Mouse (Mus musculus) left cerebral cortex, adult 18-20 months (tissue): ENCODE measurements around the gene Ddx10. TPM values are rescaled to one million over a fixed set of nuclear protein-coding genes. Genes with fewer than 3 reads are reported as not detected.
"Not testable (repeated sequence)": the region's sequence is repeated elsewhere in the genome, so short reads cannot be mapped to it uniquely, and the experiment has no call there.

Experiments used
- DNase-seq, 2 experiments: peaks; one replicate each; pipeline ENCODE4 v3.0.0; 2021 to 2022; ENCODE audit warnings: low spot score in 2 of 2, mixed read lengths in 1 of 2
- total RNA-seq, 2 experiments: library from RNA; stranded (reverse); gene quantifications; 2 replicates each; pipeline ENCODE4 v1.2.3; 2021

The Ddx10 gene
- total RNA-seq, 2 experiments from 2014 or later, result 20.8 to 22.7 TPM

DNA sequence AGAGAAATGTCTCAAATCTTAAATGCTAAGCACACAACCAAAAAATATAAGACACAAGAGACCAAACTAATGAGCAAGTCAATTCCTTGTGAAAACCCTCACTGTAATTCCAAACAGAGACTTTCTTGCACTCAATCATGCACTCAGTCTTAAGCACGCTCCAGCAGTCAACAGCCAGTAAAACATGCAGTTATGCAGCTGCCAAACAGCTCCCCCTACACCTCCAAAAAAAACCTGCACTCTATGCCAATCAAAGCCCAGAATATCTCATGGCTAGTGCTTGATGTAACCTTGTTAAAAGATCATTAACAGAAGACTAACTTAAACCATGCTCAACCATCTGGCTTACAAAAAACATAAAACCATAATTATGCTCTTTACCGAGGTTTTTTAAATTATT lies 74.6 kb downstream of the Ddx10 start:
- no peak for DNase-seq

GRCm38 (mm10) chr9:53144266-53144665 lies 103.6 kb downstream of the Ddx10 start:
- DNase-seq, result peak; percentile 48 to 51

GRCm38 (mm10) chr9:53143508-53143907 lies 104.3 kb downstream of the Ddx10 start:
- no peak for DNase-seq

DNA sequence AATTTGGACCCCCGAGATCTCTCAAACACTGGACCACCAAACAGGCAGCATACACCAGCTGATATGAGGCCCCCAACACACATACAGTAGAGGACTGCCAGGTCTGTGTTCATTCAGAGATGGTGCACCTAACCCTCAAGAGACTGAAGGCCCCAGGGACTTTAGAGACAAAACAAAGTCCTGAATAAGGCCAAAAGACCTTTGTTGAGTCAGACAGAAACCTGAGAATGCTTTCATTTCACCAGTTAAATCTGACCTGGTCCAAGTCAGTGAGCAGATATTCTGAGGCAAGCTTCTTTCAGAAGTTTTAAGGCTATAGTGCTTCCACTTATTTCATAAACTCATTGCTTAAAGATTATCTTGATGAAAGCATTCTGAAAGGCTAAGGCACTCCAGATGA lies 105.4 kb downstream of the Ddx10 start:
- DNase-seq, result not testable (repeated sequence)

- no peak for DNase-seq
Measured at GRCm38 (mm10) chr9:53140610-53141165, 107.2 kb downstream of the Ddx10 start.

GRCm38 (mm10) chr9:53132826-53133225 lies 115.0 kb downstream of the Ddx10 start:
- DNase-seq, result no peak

DNA sequence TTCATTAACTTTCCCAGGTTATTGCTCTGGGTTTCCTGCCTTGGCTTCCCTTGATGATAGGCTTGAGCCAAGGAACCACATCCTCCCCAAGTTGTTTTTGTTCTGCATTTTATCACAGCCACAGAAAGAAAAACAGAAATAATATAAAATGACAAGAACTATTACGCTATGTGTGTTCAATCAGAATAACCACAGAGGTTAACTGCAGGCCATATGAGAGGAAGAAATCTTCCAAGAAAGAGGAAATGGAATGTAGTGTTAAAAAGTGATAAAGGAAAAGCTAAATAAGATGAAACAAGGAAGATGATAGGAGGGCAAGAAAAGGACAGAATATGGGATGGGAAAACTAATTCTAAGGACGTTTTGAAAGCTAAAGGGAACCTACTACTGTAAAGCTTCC lies 117.4 kb downstream of the Ddx10 start:
- DNase-seq, result no peak

- no peak for DNase-seq
Measured at GRCm38 (mm10) chr9:53101103-53101502, 146.8 kb downstream of the Ddx10 start.

DNA sequence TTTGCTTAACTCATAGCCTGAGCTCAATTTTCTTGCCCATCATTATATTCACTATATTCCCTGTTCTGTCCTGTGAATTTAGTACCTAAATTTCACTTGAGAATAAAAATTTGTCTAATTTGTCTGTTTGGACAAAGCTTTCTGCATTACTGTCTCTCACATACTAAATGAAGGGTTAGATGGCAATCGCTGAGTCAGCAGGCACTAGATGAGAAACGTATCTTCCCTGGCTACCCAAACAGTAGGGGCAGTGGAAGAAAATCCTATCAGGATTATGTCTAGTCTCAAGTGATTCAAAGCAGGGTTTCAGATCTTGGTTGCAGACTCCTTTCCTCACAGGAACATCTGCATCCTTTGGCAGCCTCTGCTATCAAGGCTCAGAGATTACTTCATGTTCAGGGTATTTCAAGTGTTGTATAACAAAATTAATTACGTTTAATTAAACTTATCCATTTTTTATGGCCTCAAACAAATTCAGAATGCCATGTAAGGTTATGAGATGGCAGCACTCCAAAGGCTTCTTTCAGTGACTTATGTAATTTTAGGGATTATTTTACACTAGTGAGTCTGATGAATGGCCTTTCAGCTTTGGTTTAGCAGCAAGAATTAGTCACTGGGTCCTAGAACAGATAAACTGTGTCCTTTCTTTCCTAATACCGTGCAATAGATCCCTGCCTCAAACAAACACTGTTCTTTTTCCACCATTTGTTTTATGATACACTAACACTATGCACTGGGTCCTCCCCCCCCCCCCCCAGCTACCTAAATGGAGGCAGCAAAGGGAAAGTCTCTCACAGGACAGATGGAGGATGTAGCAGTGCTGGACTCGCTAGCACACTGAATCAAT lies 152.3 kb downstream of the Ddx10 start:
- no peak for DNase-seq

DNA sequence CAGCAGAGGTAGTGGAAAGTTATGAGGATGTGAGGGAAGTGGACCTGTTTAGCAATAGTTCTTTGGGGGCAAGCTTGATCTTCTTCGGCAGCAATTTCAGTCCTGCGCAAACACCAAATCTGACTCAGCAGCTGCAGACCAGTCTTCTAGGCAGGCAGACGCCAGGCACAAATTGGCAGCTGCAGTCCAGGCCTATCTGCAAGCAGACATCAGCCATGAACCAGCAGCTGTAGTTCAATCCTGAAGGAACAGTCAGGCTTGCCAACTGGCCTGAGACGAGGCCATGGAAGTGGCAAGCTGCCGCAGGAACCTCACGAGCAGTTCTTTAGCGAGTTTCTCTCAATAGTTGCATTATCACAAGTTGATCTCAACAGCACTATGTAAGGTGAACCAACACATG lies 153.3 kb downstream of the Ddx10 start:
- DNase-seq, result no peak

DNA sequence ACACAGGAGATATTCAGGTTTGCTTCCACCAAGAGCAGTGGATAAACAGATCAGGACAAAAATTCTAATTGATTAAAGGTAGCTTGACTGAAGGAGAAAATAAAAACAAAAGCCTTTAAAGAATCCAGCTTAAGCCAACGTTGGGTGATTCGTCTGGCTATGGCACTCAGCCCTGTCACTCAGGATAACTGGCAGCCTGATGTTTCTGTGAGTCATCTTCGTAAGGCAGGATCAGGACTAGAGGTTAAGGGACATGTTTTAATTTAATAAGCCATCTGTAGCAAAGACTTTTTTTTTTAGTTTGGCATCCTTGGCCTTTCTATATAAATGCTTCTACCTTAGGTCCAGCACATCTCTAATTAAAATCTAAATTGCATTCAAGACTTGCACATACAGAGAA lies 170.2 kb downstream of the Ddx10 start:
- DNase-seq, result no peak

GRCm38 (mm10) chr9:53075931-53076330 lies 171.9 kb downstream of the Ddx10 start:
- no peak for DNase-seq

DNA sequence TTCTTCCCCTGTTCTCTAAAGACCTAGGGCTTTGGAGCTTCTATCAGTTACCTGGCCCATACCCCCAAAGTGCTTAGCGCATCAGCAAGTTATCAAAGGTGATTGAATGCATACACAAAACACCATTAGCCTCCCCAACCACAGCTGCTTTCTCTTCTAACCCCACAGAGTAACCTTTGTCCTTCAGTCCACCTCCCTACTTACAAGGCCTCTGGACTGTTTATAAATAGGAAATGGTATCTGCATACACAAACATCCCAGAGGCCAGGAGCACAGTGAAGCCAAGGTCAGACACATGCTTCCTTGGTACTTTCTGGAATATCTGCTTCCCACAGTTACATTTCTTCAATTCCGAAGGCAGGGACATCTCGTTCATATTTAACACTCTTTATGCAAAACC lies 173.4 kb downstream of the Ddx10 start:
- DNase-seq, result no peak

DNA sequence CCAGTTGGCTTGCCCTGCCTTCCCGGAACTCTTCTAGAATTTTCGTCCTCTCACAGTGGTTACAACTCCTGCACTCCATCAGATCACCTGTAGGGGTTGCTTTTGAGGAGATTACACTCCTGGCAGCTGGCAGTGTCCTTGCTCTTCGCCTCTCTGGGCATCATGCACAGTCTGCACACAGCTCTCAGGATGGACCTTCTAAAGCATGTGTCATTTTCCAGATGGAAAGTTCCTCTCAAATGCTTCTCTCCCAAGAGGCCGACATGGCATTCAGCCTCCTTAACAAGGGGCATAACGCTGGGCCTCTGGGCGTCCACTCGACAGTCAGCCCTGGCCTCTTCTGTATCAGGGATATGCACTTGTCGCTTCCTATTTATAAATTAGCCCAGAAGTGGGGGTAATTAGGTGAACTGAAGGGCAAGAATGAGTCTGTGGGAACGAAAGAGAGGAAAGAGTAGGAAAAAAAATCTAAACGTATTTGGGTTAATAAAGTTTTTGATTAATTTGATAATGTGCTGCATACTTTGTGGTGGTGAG lies 174.2 kb downstream of the Ddx10 start:
- DNase-seq, result no peak

DNA sequence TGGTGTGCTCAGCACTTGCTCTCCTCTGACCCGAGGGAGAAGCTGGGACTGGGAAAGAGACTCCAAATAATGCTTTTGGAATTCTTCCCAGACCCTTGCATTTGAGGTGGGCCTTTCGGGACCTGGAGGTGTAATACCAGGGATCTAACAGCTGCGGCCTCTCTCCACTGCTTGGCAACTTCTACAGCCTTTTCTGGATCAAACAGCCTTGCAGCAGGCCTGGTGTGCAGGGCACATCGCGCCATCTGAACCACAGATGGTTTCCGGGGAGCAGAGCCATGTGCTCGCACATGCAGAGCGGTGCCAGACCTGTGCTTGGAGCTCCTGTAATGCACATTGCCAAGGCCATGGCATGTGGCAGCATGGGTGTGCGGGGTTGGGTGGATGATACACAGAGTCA lies 175.8 kb downstream of the Ddx10 start:
- no peak for DNase-seq

DNA sequence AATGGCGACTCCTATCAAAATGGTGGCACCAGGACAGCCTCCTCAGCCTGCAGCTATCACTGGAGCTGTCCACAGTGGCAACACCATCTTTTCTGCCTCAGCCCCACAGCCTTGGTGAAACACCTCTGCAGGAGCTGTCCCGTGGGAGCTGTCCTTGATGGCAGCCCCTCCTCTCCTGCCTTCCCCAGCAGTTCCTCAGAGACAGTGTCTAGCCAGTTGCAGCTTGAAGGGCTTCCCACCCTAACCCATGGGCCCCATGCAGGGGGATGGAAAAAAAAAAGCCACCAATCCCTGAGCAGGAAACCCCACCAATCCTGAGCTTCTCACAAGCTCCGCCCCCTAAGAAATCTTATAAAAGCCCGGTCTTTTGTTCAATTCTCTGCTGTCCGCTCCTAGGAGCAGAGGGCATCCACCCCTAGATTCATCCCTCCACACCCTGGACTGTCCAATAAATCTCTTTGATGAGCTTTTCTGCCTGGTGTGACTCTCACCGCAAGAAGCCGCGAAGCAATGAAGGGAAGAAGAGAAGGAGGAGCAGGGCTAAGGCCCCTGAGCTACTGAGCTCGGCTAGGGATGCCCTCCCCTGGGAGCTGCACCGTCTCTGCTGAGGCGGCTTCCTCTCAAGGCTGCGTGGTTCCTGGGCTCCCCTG lies 176.9 kb downstream of the Ddx10 start:
- no peak for DNase-seq

DNA sequence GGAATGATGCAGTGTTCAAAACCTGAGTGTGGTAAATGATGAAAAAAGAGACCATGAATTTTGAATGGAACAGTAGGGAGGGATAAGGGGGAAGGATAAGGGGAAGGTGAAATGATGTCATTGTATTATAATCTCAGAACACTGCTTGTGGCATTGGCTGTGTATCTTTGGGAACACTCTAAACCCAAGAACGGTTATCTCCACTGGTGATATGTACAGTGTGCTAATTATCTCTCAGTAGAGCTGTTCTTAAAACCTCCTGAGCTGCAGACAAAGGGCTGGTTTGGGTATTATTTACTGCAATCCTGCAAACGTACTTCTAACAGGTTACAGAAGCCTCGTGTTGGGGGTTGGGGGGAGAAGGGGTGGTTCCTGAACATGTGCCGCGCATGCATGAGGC lies 179.7 kb downstream of the Ddx10 start:
- DNase-seq, result no peak

GRCm38 (mm10) chr9:53066428-53066827 lies 181.4 kb downstream of the Ddx10 start:
- DNase-seq, result no peak

DNA sequence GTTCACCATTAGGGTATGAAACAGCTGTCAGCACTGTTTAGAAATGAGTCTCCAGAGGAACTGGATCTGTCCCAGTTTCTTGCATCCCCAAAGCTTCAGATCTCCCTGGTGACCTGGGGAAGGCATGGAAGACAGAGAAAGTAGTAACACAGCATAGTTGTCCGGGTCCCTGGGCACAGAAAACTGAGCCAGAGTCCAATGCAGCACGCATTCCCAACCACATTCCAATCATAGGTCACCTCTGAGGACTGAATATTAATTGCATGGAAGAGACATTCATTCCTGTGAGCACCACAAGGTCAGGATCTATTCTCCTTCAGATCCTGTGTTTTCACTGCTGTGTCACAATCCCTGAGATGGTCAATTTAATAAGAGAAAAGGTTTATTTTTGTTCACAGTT lies 182.8 kb downstream of the Ddx10 start:
- DNase-seq, result no peak

DNA sequence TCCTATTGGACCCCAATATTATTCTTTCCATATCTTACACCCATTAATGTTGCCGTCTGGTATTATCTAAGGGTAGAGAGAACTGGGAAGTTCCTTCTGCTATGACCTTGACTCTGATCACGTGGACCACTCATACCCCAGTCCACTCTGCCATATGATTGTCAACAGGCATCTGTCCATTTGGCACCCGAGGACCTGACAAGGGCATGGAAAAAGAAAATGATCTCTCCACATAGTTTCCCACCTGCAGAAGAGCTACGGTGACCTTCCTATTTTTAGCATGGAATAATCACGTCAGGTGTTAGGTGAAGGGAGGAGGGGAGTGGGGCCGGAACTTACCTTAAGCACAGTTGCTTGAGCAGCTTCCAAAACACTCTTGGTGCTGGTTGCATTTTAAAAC lies 183.3 kb downstream of the Ddx10 start:
- DNase-seq, result no peak

DNA sequence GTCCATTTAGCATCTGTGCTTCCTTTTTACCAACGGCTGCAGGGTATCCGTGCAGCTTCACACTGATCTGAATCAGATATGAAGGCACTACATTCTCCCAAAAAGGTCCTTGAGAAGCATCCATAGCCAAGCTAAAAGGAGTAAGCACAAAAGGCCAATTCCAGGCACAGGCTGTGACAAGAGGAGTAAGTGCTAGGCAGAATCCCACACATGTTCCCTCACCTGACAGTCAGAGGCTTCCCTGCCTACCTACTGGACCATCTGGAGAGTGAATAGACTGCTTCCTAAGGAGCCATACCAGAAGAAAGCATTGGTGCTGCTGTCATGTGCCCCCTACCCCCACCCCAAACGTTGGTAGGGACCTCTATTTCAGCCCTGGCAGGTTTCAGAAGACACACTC lies 192.5 kb downstream of the Ddx10 start:
- no peak for DNase-seq
